Mouse (Mus musculus): ENCODE results near the gene Sdk1. TPM values are rescaled to one million over a fixed set of nuclear protein-coding genes. Genes with fewer than 3 reads are reported as not detected.

The Sdk1 gene
- total RNA-seq, 1 experiment from 2014 or later = not detected

DNA sequence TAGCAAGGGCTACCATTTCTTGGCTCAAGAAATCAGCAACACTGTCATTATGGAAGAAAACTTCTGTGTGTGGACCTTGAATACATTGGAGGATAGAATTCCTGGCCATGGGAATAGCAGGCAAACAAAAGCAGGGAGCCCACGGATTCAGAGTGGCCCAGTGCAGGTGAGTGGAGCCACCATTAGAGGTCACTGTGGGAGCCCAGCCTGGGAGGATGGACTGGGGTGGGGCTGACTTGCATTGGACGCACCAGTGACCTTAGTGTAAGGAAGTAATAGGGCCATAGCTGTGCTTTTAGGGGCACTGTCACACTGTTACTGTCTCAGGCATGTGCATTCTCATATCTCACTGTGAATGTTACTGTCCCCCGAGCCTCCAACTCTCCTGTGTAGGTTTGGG lies 1001.3 kb downstream of the Sdk1 start:
- no peak for ATAC-seq (ENCODE audit: extremely low read depth, insufficient number of reproducible peaks, low FRiP score, poor library complexity, severe bottlenecking)

GRCm38 (mm10) chr5:142243069-142243468 lies 1001.8 kb downstream of the Sdk1 start:
- no peak for ATAC-seq (ENCODE audit: extremely low read depth, insufficient number of reproducible peaks, low FRiP score, poor library complexity, severe bottlenecking)

GRCm38 (mm10) chr5:142256231-142256630 lies 1014.9 kb downstream of the Sdk1 start:
- ATAC-seq (ENCODE audit: extremely low read depth, insufficient number of reproducible peaks, low FRiP score, poor library complexity, severe bottlenecking) = no peak

- no peak for ATAC-seq (ENCODE audit: extremely low read depth, insufficient number of reproducible peaks, low FRiP score, poor library complexity, severe bottlenecking)
These were observed 1017.4 kb downstream of the Sdk1 start for GRCm38 (mm10) chr5:142258716-142259115.

- no peak for ATAC-seq (ENCODE audit: extremely low read depth, insufficient number of reproducible peaks, low FRiP score, poor library complexity, severe bottlenecking)
These were observed 1020.8 kb downstream of the Sdk1 start for GRCm38 (mm10) chr5:142262060-142262459.

Other genes starting within 250 kb of the Sdk1 start
- 74.3 and 78.4 TPM in 2 replicates for gene Card11, start 240.9 kb upstream of the Sdk1 start, total RNA-seq (2017)

Data from neutrophil, adult 5-6 weeks (primary cell).